Mouse (Mus musculus): Measurements from ENCODE around the gene Pan2. TPM values are rescaled to one million over a fixed set of nuclear protein-coding genes. Genes with fewer than 3 reads are reported as not detected.

Gene Pan2
- 4.0 and 4.9 TPM in 2 replicates for polyA plus RNA-seq (2012)

GRCm38 (mm10) chr10:128303126-128304021, at the start of gene Pan2:
Gene Pan2 (plus strand): TSS chr10:128303335.

GRCm38 (mm10) chr10:128253677-128254255, 49.4 kb upstream of the Pan2 start, which contains the start of gene Apon:
Gene Apon (plus strand): TSS chr10:128254096.

GRCm38 (mm10) chr10:128268371-128268770, 34.8 kb upstream of the Pan2 start, which contains the start of gene Apof:
Gene Apof (plus strand): TSS chr10:128268671.

GRCm38 (mm10) chr10:128270287-128270841, 32.8 kb upstream of the Pan2 start, which contains the start of gene Stat2:
Gene Stat2 (plus strand): TSS chr10:128270559.

GRCm38 (mm10) chr10:128298702-128299171, 4.4 kb upstream of the Pan2 start, which contains the start of gene Il23a:
Gene Il23a (minus strand): TSS chr10:128298752.

GRCm38 (mm10) chr10:128322141-128323108, 19.3 kb downstream of the Pan2 start, which contains the start of gene Cnpy2:
Gene Cnpy2 (plus strand): TSS chr10:128322459.

GRCm38 (mm10) chr10:128337306-128338181, 34.4 kb downstream of the Pan2 start, which contains the start of gene Cs:
Gene Cs (plus strand): TSS chr10:128337734.

GRCm38 (mm10) chr10:128368402-128369217, 65.5 kb downstream of the Pan2 start, which contains the start of gene Coq10a:
Gene Coq10a (minus strand): TSS chr10:128368997.

Other genes starting within 250 kb of the Pan2 start
- gene Ptges3, start 244.4 kb upstream of the Pan2 start, polyA plus RNA-seq (2012), result 176 and 198 TPM in 2 replicates
- 1,291 and 1,395 TPM in 2 replicates for gene Atp5b, start 220.1 kb upstream of the Pan2 start, polyA plus RNA-seq (2012)
- 22.0 and 31.0 TPM in 2 replicates for gene Baz2a, start 211.8 kb upstream of the Pan2 start, polyA plus RNA-seq (2012)
- 6.4 and 7.7 TPM in 2 replicates for gene Rbms2, start 123.0 kb upstream of the Pan2 start, polyA plus RNA-seq (2012)
- 1.2 and 2.4 TPM in 2 replicates for gene Gls2, start 108.9 kb upstream of the Pan2 start, polyA plus RNA-seq (2012)
- 2.2 and 3.2 TPM in 2 replicates for gene Spryd4, start 91.5 kb upstream of the Pan2 start, polyA plus RNA-seq (2012)
- 0.21 and 0.27 TPM in 2 replicates for gene Mip, start 77.5 kb upstream of the Pan2 start, polyA plus RNA-seq (2012)
- 37.8 and 58.1 TPM in 2 replicates for gene Timeless, start 71.3 kb upstream of the Pan2 start, polyA plus RNA-seq (2012)
- 0.14 and 0.30 TPM in 2 replicates for gene Apon, start 49.2 kb upstream of the Pan2 start, polyA plus RNA-seq (2012)
- 0.05 and 0.19 TPM in 2 replicates for gene Apof, start 34.7 kb upstream of the Pan2 start, polyA plus RNA-seq (2012)
- gene Stat2, start 32.8 kb upstream of the Pan2 start, polyA plus RNA-seq (2012), result 17.2 and 18.9 TPM in 2 replicates
- 0.32 and 0.37 TPM in 2 replicates for gene Il23a, start 4.6 kb upstream of the Pan2 start, polyA plus RNA-seq (2012)
- gene Cnpy2, start 19.1 kb downstream of the Pan2 start, polyA plus RNA-seq (2012), result 92.5 and 111 TPM in 2 replicates
- gene Cs, start 34.4 kb downstream of the Pan2 start, polyA plus RNA-seq (2012), result 29.3 and 29.5 TPM in 2 replicates
- gene Coq10a, start 65.7 kb downstream of the Pan2 start, polyA plus RNA-seq (2012), result 8.1 TPM in 2 replicates
- 65.0 and 67.0 TPM in 2 replicates for gene Ankrd52, start 73.8 kb downstream of the Pan2 start, polyA plus RNA-seq (2012)
- 0.05 TPM in 1 of 2 replicates, not detected in the other for gene Slc39a5, start 97.9 kb downstream of the Pan2 start, polyA plus RNA-seq (2012)
- 201 and 217 TPM in 2 replicates for gene Nabp2, start 108.2 kb downstream of the Pan2 start, polyA plus RNA-seq (2012)
- 15.5 and 16.3 TPM in 2 replicates for gene Rnf41, start 108.3 kb downstream of the Pan2 start, polyA plus RNA-seq (2012)
- gene Smarcc2, start 155.9 kb downstream of the Pan2 start, polyA plus RNA-seq (2012), result 197 and 236 TPM in 2 replicates
- gene Myl6, start 190.8 kb downstream of the Pan2 start, polyA plus RNA-seq (2012), result 457 and 543 TPM in 2 replicates
- 18.3 and 25.9 TPM in 2 replicates for gene Myl6b, start 195.3 kb downstream of the Pan2 start, polyA plus RNA-seq (2012)
- 147 and 159 TPM in 2 replicates for gene Esyt1, start 222.5 kb downstream of the Pan2 start, polyA plus RNA-seq (2012)
- 33.5 and 34.0 TPM in 2 replicates for gene Zc3h10, start 244.4 kb downstream of the Pan2 start, polyA plus RNA-seq (2012)
- gene Rpl41, start 246.0 kb downstream of the Pan2 start, polyA plus RNA-seq (2012), result 8,366 and 9,270 TPM in 2 replicates

Data from megakaryocyte-erythroid progenitor cell, adult 5 weeks (primary cell).